ENCODE assay signal across 13 mouse cellular contexts in genomic region chr1:155427126-155427865, GRCm38 (mm10). TPM values are rescaled to one million over a fixed set of nuclear protein-coding genes. Genes with fewer than 3 reads are reported as not detected.
DNase-seq lines count a peak whose midpoint lies in the region; ATAC-seq and TF ChIP-seq lines count a peak whose summit lies in the region.
"Had no signal": no experiment of that assay in that cellular context is flagged by ENCODE, and none has a peak within 500 bp of the region (broad histone marks: within the 10 kb centered on the region; RNA-seq: fewer than 3 reads in every experiment).

No protein-coding gene starts in this region.

- WGBS in embryonic facial prominence, embryonic 10.5 days, result 46% methylated on average over 6 of the region's 6 CpGs
- WGBS in forebrain, embryonic 14.5 days, result 25% methylated on average over 6 of the region's 6 CpGs
- WGBS in hindbrain, postnatal 0 days, result 30% methylated on average over 6 of the region's 6 CpGs
- 48% methylated on average over 6 of the region's 6 CpGs for WGBS in neural tube, embryonic 14.5 days

- peaks cover 19% of the 10 kb centered on the region for H3K4me1 ChIP-seq in embryonic facial prominence, embryonic 10.5 days
- H3K4me1 ChIP-seq in forebrain, embryonic 14.5 days (ENCODE audit: control insufficient read depth, insufficient read depth, low read length), result peaks cover 12% of the 10 kb centered on the region
- 0 out of 2 replicates have a peak, but pooled peaks cover 3% of the 10 kb centered on the region for H3K4me1 ChIP-seq in hindbrain, postnatal 0 days (ENCODE audit: insufficient read depth, low read length)
- H3K4me1 ChIP-seq in neural tube, embryonic 14.5 days (ENCODE audit: control insufficient read depth, insufficient read depth, low read length), result no peaks in the 10 kb centered on the region

- no peak overlapping the region for H3K27ac ChIP-seq in embryonic facial prominence, embryonic 10.5 days (replicated peaks)
- no peak overlapping the region for H3K27ac ChIP-seq in forebrain, embryonic 14.5 days (ENCODE audit: low read depth, low read length)
- H3K27ac ChIP-seq in hindbrain, postnatal 0 days, result no peak overlapping the region
- H3K27ac ChIP-seq in neural tube, embryonic 14.5 days (ENCODE audit: low read depth, low read length), result no peak overlapping the region
- H3K27ac ChIP-seq: left cerebral cortex, adult 2 months had no signal

- no peak overlapping the region for H3K9ac ChIP-seq in forebrain, embryonic 14.5 days (ENCODE audit: low read length)
- H3K9ac ChIP-seq in hindbrain, postnatal 0 days (replicated peaks; ENCODE audit: low read length), result no peak overlapping the region
- no peak overlapping the region for H3K9ac ChIP-seq in neural tube, embryonic 14.5 days (replicated peaks; ENCODE audit: low read depth, low read length)

- H3K27me3 ChIP-seq in embryonic facial prominence, embryonic 10.5 days (replicated peaks; ENCODE audit: low read depth, poor library complexity, severe bottlenecking), result 0 out of 2 replicates have a peak, but pooled peaks cover 3% of the 10 kb centered on the region
- H3K27me3 ChIP-seq in forebrain, embryonic 14.5 days (replicated peaks; ENCODE audit: control insufficient read depth, insufficient read depth, low read length), result no peaks in the 10 kb centered on the region
- no peaks in the 10 kb centered on the region for H3K27me3 ChIP-seq in hindbrain, postnatal 0 days (ENCODE audit: insufficient read depth, low read length)
- no peaks in the 10 kb centered on the region for H3K27me3 ChIP-seq in neural tube, embryonic 14.5 days (ENCODE audit: control insufficient read depth, insufficient read depth, low read length)
- H3K27me3 ChIP-seq: CH12.LX had no signal

- peak; percentile 90 for ATAC-seq in forebrain, embryonic 14.5 days
- ATAC-seq in hindbrain, postnatal 0 days, result peak; percentile 93
- ATAC-seq in neural tube, embryonic 14.5 days (ENCODE audit: low read depth), result peak; percentile 66; the same call in 1 of the 2 replicates

- no peak for TF ChIP-seq CTCF in hindbrain, postnatal 0 days (IDR thresholded peaks at IDR 0.05; ENCODE audit: low read depth)

- DNase-seq in embryonic facial prominence, embryonic 10.5 days (ENCODE audit: low spot score), result peak; percentile 13
- DNase-seq in forebrain, embryonic 14.5 days (ENCODE audit: low spot score), result peak; percentile 76
- peak; percentile 54 for DNase-seq in hindbrain, postnatal 0 days (ENCODE audit: low spot score)
- no peak for DNase-seq in spleen, postnatal 10 days (ENCODE audit: low spot score in 2 of 2)
- no peak for DNase-seq in cerebellum, adult 9-11 months
- DNase-seq in urinary bladder, adult 2 months (ENCODE audit: low spot score), result no peak
- DNase-seq: heart, postnatal 14 days; kidney, adult 18-20 months; kidney, postnatal 36 days had no signal

- no peak overlapping the region for H3K4me2 ChIP-seq in forebrain, embryonic 14.5 days (ENCODE audit: low read length)
- H3K4me2 ChIP-seq in hindbrain, postnatal 0 days (ENCODE audit: low read depth, low read length), result no peak overlapping the region
- no peak overlapping the region for H3K4me2 ChIP-seq in neural tube, embryonic 14.5 days (ENCODE audit: low read depth, low read length)

- H3K9me3 ChIP-seq in embryonic facial prominence, embryonic 10.5 days, result no peaks in the 10 kb centered on the region
- H3K9me3 ChIP-seq in forebrain, embryonic 14.5 days (replicated peaks; ENCODE audit: control insufficient read depth, low read length), result no peaks in the 10 kb centered on the region
- H3K9me3 ChIP-seq in hindbrain, postnatal 0 days (ENCODE audit: low read length), result no peaks in the 10 kb centered on the region
- no peaks in the 10 kb centered on the region for H3K9me3 ChIP-seq in neural tube, embryonic 14.5 days (ENCODE audit: control insufficient read depth, low read length)

- H3K4me3 ChIP-seq in embryonic facial prominence, embryonic 10.5 days, result no peak overlapping the region
- H3K4me3 ChIP-seq in forebrain, embryonic 14.5 days (ENCODE audit: low read depth, low read length), result no peak overlapping the region
- no peak overlapping the region for H3K4me3 ChIP-seq in hindbrain, postnatal 0 days (ENCODE audit: low read length)
- H3K4me3 ChIP-seq in neural tube, embryonic 14.5 days (ENCODE audit: low read depth, low read length), result no peak overlapping the region
- H3K4me3 ChIP-seq: left cerebral cortex, adult 2 months; megakaryocyte, embryonic 14.5 days had no signal

- H3K36me3 ChIP-seq in embryonic facial prominence, embryonic 10.5 days (replicated peaks), result no peaks in the 10 kb centered on the region
- H3K36me3 ChIP-seq in forebrain, embryonic 14.5 days (ENCODE audit: control insufficient read depth, insufficient read depth, low read length), result no peaks in the 10 kb centered on the region
- H3K36me3 ChIP-seq in hindbrain, postnatal 0 days (ENCODE audit: insufficient read depth, low read length), result no peaks in the 10 kb centered on the region
- no peaks in the 10 kb centered on the region for H3K36me3 ChIP-seq in neural tube, embryonic 14.5 days (ENCODE audit: control insufficient read depth, insufficient read depth, low read length)

RNA-seq across cellular contexts. Expression of gene Xpr1, which starts 10.1 kb away (rescaled TPM):
- 8.2 and 8.4 TPM in 2 replicates for polyA plus RNA-seq in embryonic facial prominence, embryonic 10.5 days (2016; fragmentation: Nextera tagmentation; extraction: Ambion mirVana)
- polyA plus RNA-seq in forebrain, embryonic 14.5 days (2014; fragmentation: Nextera tagmentation; extraction: Ambion mirVana), result 37.9 and 56.9 TPM in 2 replicates
- total RNA-seq in hindbrain, postnatal 0 days (2014; rRNA removed), result 107 and 126 TPM in 2 replicates
- polyA plus RNA-seq in hindbrain, postnatal 0 days (2015; fragmentation: Nextera tagmentation; extraction: Ambion mirVana), result 28.5 and 33.8 TPM in 2 replicates
- polyA plus RNA-seq in neural tube, embryonic 14.5 days (2014; fragmentation: Nextera tagmentation; extraction: Ambion mirVana), result 49.8 and 68.7 TPM in 2 replicates
- 12.3 and 17.3 TPM in 2 replicates for polyA plus RNA-seq in urinary bladder, adult 2 months (2012; rRNA removed)

Comparison
In these comparisons a context has a peak if more than half of its experiments do, and no peak if none do; other contexts are left out.
1. DNase-seq: peak in embryonic facial prominence, embryonic 10.5 days (single experiment), forebrain, embryonic 14.5 days (single experiment) and hindbrain, postnatal 0 days (single experiment); none in spleen, postnatal 10 days (0 of 2), cerebellum, adult 9-11 months (single experiment) and urinary bladder, adult 2 months (single experiment).
2. Peak in every context shown above with its lines, with median percentiles within 50 percentile points of each other: ATAC-seq.